Mouse (Mus musculus) hindbrain, embryonic 14.5 days (tissue): ENCODE data around the gene Serpina3g. TPM values are rescaled to one million over a fixed set of nuclear protein-coding genes. Genes with fewer than 3 reads are reported as not detected.
"Not testable (repeated sequence)": the region's sequence is repeated elsewhere in the genome, so short reads cannot be mapped to it uniquely, and the experiment has no call there.

Source experiments
- ATAC-seq: fragments of 200-750 bp; cut with Nextera tagmentation; 2 replicates; pipeline ENCODE4 v1.8.0; 2017; ENCODE audit warnings: moderate number of reproducible peaks, mild to moderate bottlenecking, moderate TSS enrichment, moderate library complexity; ENCODE audit not compliant: low FRiP score
- DNase-seq: peaks from one replicate; pipeline ENCODE4 v3.0.0-alpha.2; 2015; ENCODE audit warnings: low spot score
- H3K27ac ChIP-seq: fragments of 300-500 bp; sonication (generic); 2 replicates; pipeline ENCODE4 v1.5.1; 2014; ENCODE audit warnings: mild to moderate bottlenecking, moderate library complexity
- H3K27me3 ChIP-seq: fragments of 300-500 bp; sonication (generic); 2 replicates; pipeline ENCODE4 v1.6.1; 2014; ENCODE audit warnings: mild to moderate bottlenecking, low read length, mixed read lengths; ENCODE audit not compliant: control insufficient read depth, insufficient read depth
- H3K36me3 ChIP-seq: fragments of 300-500 bp; sonication (generic); replicated peaks from 2 replicates; pipeline ENCODE4 v1.6.1; 2014; ENCODE audit not compliant: control insufficient read depth, insufficient read depth
- H3K4me1 ChIP-seq: fragments of 300-500 bp; sonication (generic); replicated peaks from 2 replicates; pipeline ENCODE4 v1.6.1; 2014; ENCODE audit warnings: antibody characterized with exemption, low read length, mixed read lengths; ENCODE audit not compliant: control insufficient read depth, insufficient read depth
- H3K4me2 ChIP-seq: fragments of 300-500 bp; sonication (generic); replicated peaks from 2 replicates; pipeline ENCODE4 v1.6.1; 2014; ENCODE audit warnings: mild to moderate bottlenecking, moderate library complexity
- H3K4me3 ChIP-seq: fragments of 300-500 bp; sonication (generic); replicated peaks from 2 replicates; pipeline ENCODE4 v1.5.1; 2014; ENCODE audit warnings: mild to moderate bottlenecking, low read length
- H3K9ac ChIP-seq: fragments of 300-500 bp; sonication (generic); 2 replicates; pipeline ENCODE4 v1.6.1; 2014
- H3K9me3 ChIP-seq: fragments of 300-500 bp; sonication (generic); 2 replicates; pipeline ENCODE4 v1.6.1; 2016; ENCODE audit warnings: low read length; ENCODE audit not compliant: control insufficient read depth
- WGBS: fragments of 180-500 bp; shearing (Covaris S2); extraction: QIAGEN DNeasy Blood & Tissue Kit; methylation state at CpG from one replicate; pipeline ENCODE4 v1.1.7; 2014; 5-methylcytosine and 5-hydroxymethylcytosine counted together
- polyA plus RNA-seq: library from polyadenylated mRNA; unstranded; fragments of >200 nt; fragmentation: Nextera tagmentation; extraction: Ambion mirVana; gene quantifications from 2 replicates; pipeline ENCODE4 v1.2.1, GENCODE M21; 2014

The Serpina3g gene
- polyA plus RNA-seq, 1 experiment from 2014 or later, result 1.1 TPM

DNA sequence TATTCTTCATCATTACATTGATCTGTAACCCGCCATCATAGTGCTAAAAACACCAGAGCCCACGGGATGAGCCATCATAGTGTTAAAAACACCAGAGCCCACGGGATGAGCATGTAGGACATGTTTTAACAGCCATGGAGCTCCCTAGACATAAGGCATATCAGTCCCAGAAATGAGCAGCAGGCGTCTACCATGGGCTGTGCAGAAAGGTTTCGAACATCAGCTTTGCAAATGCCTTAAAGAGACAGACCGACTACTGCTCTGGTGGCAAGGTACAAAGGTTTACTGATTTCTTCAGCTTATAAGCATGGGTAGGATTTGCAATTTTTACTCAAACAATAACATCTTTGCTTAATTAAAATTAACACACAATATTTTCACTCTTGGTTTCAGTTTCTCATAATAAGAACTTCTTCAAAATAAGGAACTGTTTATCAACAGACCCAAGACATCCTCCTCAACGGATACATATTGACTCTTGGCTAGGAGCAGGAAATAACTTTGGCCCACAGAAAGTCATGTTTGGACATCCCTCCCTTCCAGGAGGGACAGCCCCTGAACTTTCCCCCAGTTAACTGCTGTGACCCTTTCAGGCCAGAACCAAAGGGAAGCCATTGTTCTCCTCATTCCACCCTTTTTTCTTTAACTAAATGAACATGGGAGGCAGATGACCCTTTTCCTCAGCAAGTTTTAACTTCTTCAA lies 11.3 kb upstream of the Serpina3g start:
- no peak for DNase-seq
- H3K9ac ChIP-seq, result no peak overlapping the region
- H3K4me2 ChIP-seq, result no peak overlapping the region
- H3K4me1 ChIP-seq, result no peaks in the 10 kb centered on the region
- H3K4me3 ChIP-seq, result no peak overlapping the region
- H3K27me3 ChIP-seq, result no peaks in the 10 kb centered on the region
- WGBS, result 73% methylated on average over 7 of the region's 7 CpGs
- H3K36me3 ChIP-seq, result no peaks in the 10 kb centered on the region
- ATAC-seq, result no peak
- H3K9me3 ChIP-seq, result no peaks in the 10 kb centered on the region
- H3K27ac ChIP-seq, result no peak overlapping the region

DNA sequence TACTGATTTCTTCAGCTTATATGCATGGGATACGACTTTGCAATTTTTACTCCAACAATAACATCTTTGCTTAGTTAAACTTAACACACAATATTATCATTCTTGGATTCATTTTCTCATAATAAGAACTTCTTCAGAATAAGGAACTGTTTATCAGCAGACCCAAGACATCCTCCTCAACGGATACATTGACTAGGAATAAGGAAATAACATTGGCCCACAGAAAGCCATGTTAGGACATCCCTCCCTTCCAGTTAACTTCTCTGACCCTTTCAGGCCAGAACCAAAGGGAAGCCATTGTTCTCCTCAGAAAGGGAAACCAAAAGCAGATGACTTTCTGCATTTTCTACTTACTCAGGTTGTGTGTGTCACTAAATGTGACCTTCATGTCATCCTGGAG lies 5.3 kb upstream of the Serpina3g start:
- Histone ChIP-seq H3K4me1 (no peaks in the 10 kb centered on the region), H3K4me3 (no peak overlapping the region), H3K9me3 (no peaks in the 10 kb centered on the region), H3K4me2 (no peak overlapping the region), H3K27ac (no peak overlapping the region), H3K9ac (no peak overlapping the region), H3K36me3 (no peaks in the 10 kb centered on the region), H3K27me3 (no peaks in the 10 kb centered on the region)
- ATAC-seq, result no peak
- 70% methylated on average over 2 of the region's 2 CpGs for WGBS
- DNase-seq, result no peak

DNA sequence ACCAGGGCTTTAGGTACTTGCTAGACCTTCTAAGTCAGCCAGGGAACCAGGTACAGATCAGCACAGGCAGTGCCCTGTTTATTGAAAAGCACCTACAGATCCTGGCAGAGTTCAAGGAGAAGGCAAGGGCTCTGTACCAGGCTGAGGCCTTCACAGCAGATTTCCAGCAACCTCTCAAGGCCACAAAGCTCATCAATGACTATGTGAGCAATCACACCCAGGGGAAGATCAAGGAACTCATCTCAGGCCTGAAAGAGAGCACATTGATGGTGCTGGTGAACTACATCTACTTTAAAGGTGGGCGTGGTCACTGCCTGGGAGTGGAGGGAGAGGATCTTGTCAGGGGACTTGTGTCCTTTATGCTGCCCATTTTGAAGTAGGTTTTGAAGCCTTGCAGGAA lies 2.0 kb downstream of the Serpina3g start:
- not testable (repeated sequence) for H3K36me3 ChIP-seq, ATAC-seq, H3K4me2 ChIP-seq, H3K4me1 ChIP-seq, H3K4me3 ChIP-seq, DNase-seq, H3K9me3 ChIP-seq, H3K27ac ChIP-seq, H3K27me3 ChIP-seq, H3K9ac ChIP-seq
- 90% methylated on average over 1 of the region's 1 CpGs for whole genome bisulfite sequencing

DNA sequence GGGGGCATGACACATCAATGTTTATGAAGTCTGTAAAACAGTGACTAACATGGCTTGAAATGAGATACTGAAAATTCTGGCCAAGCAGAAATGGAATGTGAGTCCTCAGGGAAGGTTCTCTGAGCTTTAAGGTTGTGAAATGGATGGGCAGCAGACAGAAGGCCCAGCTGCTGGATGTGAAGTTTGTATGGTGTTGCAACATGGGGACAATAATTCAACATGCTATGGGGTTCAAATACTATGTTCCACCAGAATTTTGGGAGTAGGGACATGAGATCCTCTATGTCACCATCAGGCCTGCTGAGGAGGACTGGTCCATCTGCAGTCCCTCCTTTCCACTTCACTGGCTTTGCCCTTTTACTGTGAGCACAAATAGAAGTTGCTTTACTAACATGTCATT lies 7.3 kb downstream of the Serpina3g start:
- Histone ChIP-seq H3K4me2 (no peak overlapping the region), H3K9me3 (no peaks in the 10 kb centered on the region), H3K4me3 (no peak overlapping the region), H3K36me3 (no peaks in the 10 kb centered on the region), H3K27ac (no peak overlapping the region), H3K27me3 (no peaks in the 10 kb centered on the region), H3K4me1 (no peaks in the 10 kb centered on the region; the same call in 1 of the 2 replicates), H3K9ac (no peak overlapping the region)
- ATAC-seq (no peak), DNase-seq (no peak)

DNA sequence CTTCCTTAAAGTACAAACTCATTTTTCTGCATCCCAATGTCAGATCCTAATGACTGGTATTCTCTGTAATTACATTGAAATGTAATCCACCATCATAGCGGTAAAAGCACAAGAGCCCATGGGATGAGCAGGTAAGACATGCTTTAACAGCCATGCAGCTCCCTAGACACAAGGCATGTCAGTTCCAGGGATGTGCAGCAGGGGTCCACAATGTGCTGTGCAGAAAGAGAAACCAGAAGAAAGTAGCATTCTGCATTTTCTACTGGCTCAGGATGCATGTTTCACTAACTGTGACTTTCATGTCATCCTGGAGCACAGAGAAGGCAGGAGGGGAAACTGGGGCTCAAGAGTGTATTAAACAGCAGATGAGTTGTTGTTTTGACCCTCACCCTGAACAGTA lies 9.0 kb downstream of the Serpina3g start:
- Histone ChIP-seq H3K36me3 (no peaks in the 10 kb centered on the region), H3K4me3 (no peak overlapping the region), H3K27ac (no peak overlapping the region), H3K4me2 (no peak overlapping the region), H3K9me3 (no peaks in the 10 kb centered on the region), H3K9ac (no peak overlapping the region), H3K4me1 (no peaks in the 10 kb centered on the region; the same call in 1 of the 2 replicates), H3K27me3 (no peaks in the 10 kb centered on the region)
- 69% methylated on average over 1 of the region's 1 CpGs for WGBS
- ATAC-seq (no peak), DNase-seq (no peak)

DNA sequence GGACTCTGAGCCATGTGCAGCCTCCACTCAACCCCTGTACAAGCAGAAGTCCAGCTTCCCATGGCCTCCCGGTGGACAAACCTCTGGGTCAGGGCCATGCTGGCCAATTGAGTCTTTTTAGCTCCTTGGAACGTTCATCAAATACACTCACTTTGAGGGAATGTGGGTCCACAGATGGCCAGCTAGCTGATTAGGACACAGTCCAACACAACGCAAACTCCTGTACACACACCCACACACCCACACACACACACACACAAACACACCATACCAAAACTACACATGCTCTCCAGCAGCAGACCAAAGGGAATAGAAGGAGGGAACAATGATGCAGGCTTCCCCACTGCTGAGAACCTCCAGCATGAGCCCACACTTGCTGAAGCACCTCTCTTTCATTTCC lies 9.6 kb downstream of the Serpina3g start:
- H3K9me3 ChIP-seq, result no peaks in the 10 kb centered on the region

DNA sequence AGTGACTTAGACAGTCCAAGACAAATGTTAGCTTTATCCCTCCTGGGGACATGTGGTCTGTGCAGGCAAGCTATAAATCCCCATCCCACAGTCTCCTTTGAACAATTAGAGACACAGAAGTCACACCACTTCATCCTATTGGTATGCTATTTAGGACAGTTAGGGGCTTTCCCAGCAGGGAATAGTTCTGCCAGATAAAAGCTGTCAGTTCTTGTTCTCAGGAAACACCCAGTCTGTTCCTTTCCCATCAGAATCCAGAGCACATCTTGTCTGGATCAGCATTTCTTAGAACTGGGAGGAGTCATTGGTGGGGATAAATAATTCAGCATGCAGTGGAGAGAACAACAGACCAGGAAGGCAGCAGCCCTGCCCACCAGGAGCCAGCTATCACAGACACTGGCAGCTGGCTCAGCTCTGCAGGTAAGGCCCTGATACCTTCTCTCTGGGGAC lies 11.5 kb downstream of the Serpina3g start:
- ATAC-seq (peak; percentile 57; the same call in 1 of the 2 replicates), DNase-seq (no peak)
- Histone ChIP-seq H3K9me3 (no peaks in the 10 kb centered on the region), H3K4me1 (no peaks in the 10 kb centered on the region; the same call in 1 of the 2 replicates), H3K4me2 (no peak overlapping the region), H3K27me3 (no peaks in the 10 kb centered on the region), H3K9ac (no peak overlapping the region), H3K4me3 (no peak overlapping the region), H3K36me3 (no peaks in the 10 kb centered on the region), H3K27ac (no peak overlapping the region)

More for the DNA sequence above, 9.6 kb downstream of the Serpina3g start:
- H3K27me3 ChIP-seq, result no peaks in the 10 kb centered on the region
- no peak overlapping the region for H3K9ac ChIP-seq
- H3K36me3 ChIP-seq, result no peaks in the 10 kb centered on the region
- H3K4me3 ChIP-seq, result no peak overlapping the region
- 76% methylated on average over 3 of the region's 3 CpGs for WGBS
- no peak for ATAC-seq
- no peaks in the 10 kb centered on the region; the same call in 1 of the 2 replicates for H3K4me1 ChIP-seq
- no peak for DNase-seq
- H3K27ac ChIP-seq, result no peak overlapping the region
- no peak overlapping the region for H3K4me2 ChIP-seq

DNA sequence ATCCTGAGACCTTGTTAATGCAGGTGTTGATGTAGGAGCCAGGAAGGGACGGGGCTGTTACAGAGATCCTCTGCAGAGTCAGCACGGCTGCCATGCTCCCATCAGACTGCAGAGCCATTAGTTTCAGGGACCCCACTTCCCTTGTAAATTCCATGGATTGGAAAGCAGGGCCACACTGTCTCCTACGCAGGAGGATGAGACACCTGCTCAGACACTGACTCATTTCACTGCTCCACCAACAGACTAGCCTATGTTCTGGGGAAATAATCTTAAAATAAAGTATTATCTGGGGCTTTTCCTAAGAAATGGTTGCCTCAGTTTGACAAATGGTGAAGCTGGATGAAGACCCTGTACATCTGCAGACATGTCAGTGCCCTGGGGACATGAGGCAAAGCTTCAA lies 12.2 kb downstream of the Serpina3g start:
- 75% methylated on average over 3 of the region's 3 CpGs for WGBS
- no peaks in the 10 kb centered on the region; the same call in 1 of the 2 replicates for H3K4me1 ChIP-seq
- ATAC-seq (0 out of 2 replicates have a peak, but pooled peaks have one; percentile 31), DNase-seq (no peak)
- H3K27me3 ChIP-seq, result no peaks in the 10 kb centered on the region
- H3K4me3 ChIP-seq, result no peak overlapping the region
- H3K9me3 ChIP-seq, result no peaks in the 10 kb centered on the region
- no peak overlapping the region for H3K4me2 ChIP-seq
- no peak overlapping the region for H3K27ac ChIP-seq
- no peak overlapping the region for H3K9ac ChIP-seq
- no peaks in the 10 kb centered on the region for H3K36me3 ChIP-seq

DNA sequence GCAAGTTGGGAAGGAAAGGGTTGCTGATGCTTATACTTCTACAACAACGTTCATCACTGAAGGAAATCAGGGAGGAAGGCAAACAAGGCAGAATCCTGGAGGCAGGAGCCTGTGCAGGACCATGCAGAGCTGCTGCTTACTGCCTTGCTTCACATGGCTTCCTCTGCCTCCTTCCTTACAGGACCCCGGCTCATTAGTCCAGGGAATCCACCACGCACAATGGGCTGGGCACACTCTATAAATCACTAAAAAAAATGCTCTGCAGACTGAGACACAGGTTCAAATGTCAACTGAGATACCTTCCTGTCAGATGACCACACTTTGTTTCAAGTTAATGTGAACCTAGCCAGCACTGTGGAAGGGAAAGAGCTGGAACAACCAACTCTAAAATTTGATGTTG lies 25.0 kb downstream of the Serpina3g start:
- 73% methylated on average over 3 of the region's 3 CpGs for WGBS

DNA sequence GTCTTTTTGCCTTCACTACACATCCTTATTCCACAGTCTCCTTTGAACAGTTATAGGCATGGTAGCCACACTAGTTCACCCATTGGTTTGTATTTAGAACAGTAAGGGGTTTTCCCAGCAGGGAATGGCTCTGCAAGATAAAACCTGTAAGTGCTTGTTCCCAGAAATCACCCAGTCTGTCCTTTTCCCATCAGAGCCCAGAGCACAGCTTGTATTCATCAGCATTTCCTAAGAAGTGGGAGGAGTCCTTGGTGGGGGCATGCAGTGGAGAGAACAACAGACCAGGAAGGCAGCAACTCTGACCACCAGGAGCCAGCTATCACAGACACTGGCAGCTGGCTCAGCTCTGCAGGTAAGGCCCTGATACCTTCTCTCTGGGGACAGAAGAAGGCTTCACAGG lies 26.8 kb downstream of the Serpina3g start, which contains the start of gene Serpina3i:
TSS of gene Serpina3i (plus strand) at position 260 of the 400 bp plus-strand sequence.
- Histone ChIP-seq H3K4me1 (no peaks in the 10 kb centered on the region), H3K27ac (no peak within 1 kb of the TSS)

More for the DNA sequence above, 25.0 kb downstream of the Serpina3g start:
- DNase-seq (no peak), ATAC-seq (no peak)
- Histone ChIP-seq H3K4me3 (no peak overlapping the region), H3K9me3 (no peaks in the 10 kb centered on the region), H3K27me3 (no peaks in the 10 kb centered on the region), H3K9ac (no peak overlapping the region), H3K4me2 (no peak overlapping the region), H3K27ac (no peak overlapping the region), H3K4me1 (no peaks in the 10 kb centered on the region), H3K36me3 (no peaks in the 10 kb centered on the region)

More for the DNA sequence above, 26.8 kb downstream of the Serpina3g start, which contains the start of gene Serpina3i:
- no peaks in the 10 kb centered on the region for H3K27me3 ChIP-seq
- no peaks in the 10 kb centered on the region for H3K9me3 ChIP-seq
- no peak for ATAC-seq
- DNase-seq, result no peak
- no peaks in the 10 kb centered on the region for H3K36me3 ChIP-seq
- H3K4me2 ChIP-seq, result no peak within 1 kb of the TSS
- no peak within 1 kb of the TSS for H3K9ac ChIP-seq
- no peak within 1 kb of the TSS for H3K4me3 ChIP-seq
